Comparison of ENCODE assay signal across 9 mouse cellular contexts in the genomic region with DNA sequence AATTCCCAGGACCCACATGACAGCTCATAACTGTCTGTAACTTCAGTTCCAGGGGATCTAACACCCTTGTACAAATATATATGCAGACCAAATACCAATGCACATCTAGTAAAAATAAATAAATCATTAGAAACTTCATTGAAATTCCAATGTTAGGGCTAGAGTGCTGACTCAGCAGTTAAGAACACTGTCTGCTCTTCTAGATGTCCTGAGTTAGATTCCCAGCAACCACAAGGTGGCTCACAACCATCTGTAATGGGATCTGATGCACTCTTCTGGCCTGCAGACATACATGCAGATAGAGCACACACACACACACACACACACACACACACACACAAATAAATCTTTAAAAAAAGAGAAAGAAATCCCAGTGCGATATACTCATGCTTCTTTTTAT. TPM values are rescaled to one million over a fixed set of nuclear protein-coding genes. Genes with fewer than 3 reads are reported as not detected.
DNase-seq lines count a peak whose midpoint lies in the region; ATAC-seq and TF ChIP-seq lines count a peak whose summit lies in the region.
"Had no signal": no experiment of that assay in that cellular context is flagged by ENCODE, and none has a peak within 500 bp of the region (broad histone marks: within the 10 kb centered on the region; RNA-seq: fewer than 3 reads in every experiment).

No protein-coding gene starts in this region.

- 76% methylated on average over 1 of the region's 1 CpGs for WGBS in liver, embryonic 14.5 days (ENCODE audit: insufficient replicate concordance)

- H3K4me3 ChIP-seq in liver, embryonic 14.5 days (ENCODE audit: insufficient read depth in 1 of 2, low read depth in 2 of 2, low read length in 2 of 2), result no peak overlapping the region
- H3K4me3 ChIP-seq: neural tube, embryonic 13.5 days had no signal

- no peaks in the 10 kb centered on the region for H3K9me3 ChIP-seq in liver, embryonic 14.5 days (ENCODE audit: control insufficient read depth, low read length)
- H3K9me3 ChIP-seq: neural tube, embryonic 13.5 days had no signal

- H3K9ac ChIP-seq in liver, embryonic 14.5 days (replicated peaks), result no peak overlapping the region
- H3K9ac ChIP-seq: neural tube, embryonic 13.5 days had no signal

- no peaks in the 10 kb centered on the region for H3K36me3 ChIP-seq in liver, embryonic 14.5 days (replicated peaks; ENCODE audit: control insufficient read depth, insufficient read depth, low read depth)
- H3K36me3 ChIP-seq: neural tube, embryonic 13.5 days had no signal

- no peak overlapping the region for H3K4me2 ChIP-seq in liver, embryonic 14.5 days (ENCODE audit: low read depth)
- H3K4me2 ChIP-seq: neural tube, embryonic 13.5 days had no signal

- no peak for TF ChIP-seq EP300 in liver, embryonic 14.5 days (IDR thresholded peaks at IDR 0.05; ENCODE audit: low read depth)

- peaks cover 0 to 2% of the 10 kb centered on the region in 2 experiments; a peak in 1 of 4 replicates for H3K4me1 ChIP-seq in liver, embryonic 14.5 days (replicated peaks; ENCODE audit: control insufficient read depth in 2 of 2, insufficient read depth in 2 of 2, low read length in 1 of 2)

- peak; percentile 18 for DNase-seq in embryo, embryonic 10.5 days (ENCODE audit: low spot score)
- DNase-seq in embryo, embryonic 9.5 days (ENCODE audit: extremely low spot score), result no peak
- no peak for DNase-seq in liver, embryonic 14.5 days (ENCODE audit: low read depth in 3 of 3, low spot score in 3 of 3)
- no peak for DNase-seq in liver
- DNase-seq in brain, adult 2 months (ENCODE audit: low read depth, low spot score), result peak; percentile 46
- peak; percentile 25 for DNase-seq in retina, postnatal 1 day
- DNase-seq in urinary bladder, postnatal 10 days (ENCODE audit: low spot score), result no peak
- no peak for DNase-seq in layer of hippocampus, postnatal 14 days (ENCODE audit: low spot score in 2 of 2)

- H3K27ac ChIP-seq in liver, embryonic 14.5 days, result no peak overlapping the region
- H3K27ac ChIP-seq: neural tube, embryonic 13.5 days had no signal

- no peak for ATAC-seq in liver, embryonic 14.5 days (ENCODE audit: insufficient read depth)

- no peaks in the 10 kb centered on the region for H3K27me3 ChIP-seq in liver, embryonic 14.5 days (ENCODE audit: control insufficient read depth, insufficient read depth, low read length)
- H3K27me3 ChIP-seq: neural tube, embryonic 13.5 days had no signal

- TF ChIP-seq CTCF in liver, embryonic 14.5 days (IDR thresholded peaks at IDR 0.05; ENCODE audit: low read depth), result peak; percentile 20; the same call in 1 of the 2 replicates

RNA-seq across cellular contexts. Expression of gene Abi2, which starts 4.6 kb away (rescaled TPM):
- polyA plus RNA-seq in liver, embryonic 14.5 days (2012; rRNA removed), result 1.6 and 1.9 TPM in 2 replicates
- polyA plus RNA-seq in liver, embryonic 14.5 days (2014; fragmentation: Nextera tagmentation; extraction: Ambion mirVana), result 3.0 and 3.3 TPM in 2 replicates
- 100 to 1,000 TPM; 361 to 368 TPM for total RNA-seq in layer of hippocampus, postnatal 14 days (2021)

Comparison
In these comparisons a context has a peak if more than half of its experiments do, and no peak if none do; other contexts are left out.
1. DNase-seq: peak in embryo, embryonic 10.5 days (single experiment), brain, adult 2 months (single experiment) and retina, postnatal 1 day (single experiment); none in embryo, embryonic 9.5 days (single experiment), liver, embryonic 14.5 days (0 of 3), liver (single experiment), urinary bladder, postnatal 10 days (single experiment) and layer of hippocampus, postnatal 14 days (0 of 2).